Mouse (Mus musculus) natural killer cell, adult 2 months (primary cell): ENCODE data around the gene Ndufv1.
"Not testable (repeated sequence)": the region's sequence is repeated elsewhere in the genome, so short reads cannot be mapped to it uniquely, and the experiment has no call there.

Source experiments
- DNase-seq, 2 experiments: peaks; one replicate each; pipeline ENCODE4 v3.0.0; 2022; ENCODE audit warnings: low spot score in 2 of 2

The Ndufv1 gene

DNA sequence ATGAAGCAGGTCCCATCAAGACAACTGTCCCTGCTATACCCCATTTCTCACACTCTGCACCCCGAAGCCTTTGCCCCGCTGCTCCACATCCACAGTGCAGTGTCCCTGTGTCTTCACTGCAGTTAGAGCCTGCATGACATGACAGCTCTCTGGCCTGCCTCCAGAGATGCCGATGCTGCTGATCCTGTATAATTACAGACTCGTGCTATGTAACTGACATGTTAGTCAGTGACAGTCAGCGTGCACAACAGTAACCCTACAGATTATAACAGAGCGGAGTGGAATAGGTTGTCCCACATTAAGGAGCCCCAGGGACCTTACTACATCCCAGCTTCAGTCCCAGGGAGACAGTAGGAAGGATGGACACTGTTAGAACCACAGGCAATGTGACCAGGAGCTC lies 38.0 kb downstream of the Ndufv1 start:
- not testable (repeated sequence) for DNase-seq

DNA sequence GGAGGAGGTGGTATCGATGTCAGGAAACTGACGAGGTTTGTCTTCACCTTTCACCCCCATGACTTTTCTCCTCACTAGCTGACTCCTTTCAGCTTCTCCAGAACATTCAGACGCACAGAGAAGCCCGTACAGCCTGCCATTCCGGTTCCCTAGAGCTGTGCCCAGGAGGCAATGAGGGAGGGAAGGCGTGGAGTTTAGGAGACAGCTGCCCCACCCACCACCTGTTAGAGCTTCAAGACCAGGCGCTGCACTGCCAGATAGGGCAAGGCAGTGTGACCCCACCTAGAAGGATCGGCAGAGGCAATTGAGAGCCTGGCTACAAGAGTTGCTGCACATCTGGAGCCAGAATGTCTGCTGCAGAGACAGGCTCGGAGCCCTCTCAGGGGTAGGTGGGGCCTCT lies 40.4 kb downstream of the Ndufv1 start, which contains the start of gene Aldh3b2:
Aldh3b2 (plus strand) TSS at position 100 of the 400 bp plus-strand sequence.
- DNase-seq: no peak

DNA sequence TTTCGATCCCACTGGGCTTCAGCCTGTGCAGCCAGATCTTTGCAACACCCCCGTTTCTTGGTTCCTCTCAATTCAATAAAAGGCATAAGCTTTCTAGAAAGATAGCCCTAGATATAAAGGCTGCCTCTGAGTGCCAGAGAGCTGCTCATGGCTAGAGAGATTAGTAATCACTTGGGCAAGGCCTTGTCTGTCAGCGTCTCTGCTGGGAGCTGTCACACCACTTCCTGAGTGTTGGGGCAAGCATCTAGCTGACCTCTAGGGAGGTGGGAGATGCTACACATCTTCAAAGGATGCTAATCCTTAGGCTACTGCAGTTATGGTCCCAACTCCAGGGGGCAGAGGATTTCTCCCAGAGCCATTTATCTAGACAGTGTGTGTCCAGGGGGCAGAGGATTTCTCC lies 45.3 kb downstream of the Ndufv1 start:
- no peak for DNase-seq

DNA sequence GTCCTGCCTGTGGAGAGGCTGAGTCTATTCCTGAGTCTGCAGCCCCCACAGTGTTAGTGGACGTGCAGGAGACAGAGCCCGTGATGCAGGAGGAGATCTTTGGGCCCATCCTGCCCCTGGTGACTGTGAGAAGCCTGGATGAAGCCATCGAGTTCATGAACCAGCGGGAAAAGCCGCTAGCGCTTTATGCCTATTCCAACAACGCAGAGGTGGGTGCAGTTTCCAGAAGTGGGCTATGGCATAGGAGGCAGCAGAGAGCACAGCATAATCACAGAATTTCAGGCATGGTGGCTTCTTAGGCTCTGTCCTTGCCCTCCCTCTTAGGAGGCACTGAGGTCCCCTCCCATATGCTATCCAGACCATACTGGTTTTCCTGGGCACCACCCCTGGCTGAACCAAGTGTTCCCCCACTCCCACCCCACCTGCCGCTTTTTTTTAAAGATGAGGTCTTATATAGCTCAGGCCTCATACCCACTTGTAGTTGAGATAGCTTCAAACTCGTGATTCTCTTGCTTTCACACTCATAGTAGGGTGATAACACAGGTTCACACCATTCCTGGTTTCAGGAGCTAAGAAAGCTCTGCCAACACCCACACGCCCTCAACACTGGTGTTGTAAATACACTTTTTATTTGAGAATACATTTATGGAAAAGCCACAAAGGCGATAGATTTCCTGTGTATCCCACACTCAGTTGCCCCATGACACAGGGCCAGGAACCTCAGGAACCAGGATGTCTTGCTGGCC lies 46.1 kb downstream of the Ndufv1 start:
- DNase-seq: no peak

DNA sequence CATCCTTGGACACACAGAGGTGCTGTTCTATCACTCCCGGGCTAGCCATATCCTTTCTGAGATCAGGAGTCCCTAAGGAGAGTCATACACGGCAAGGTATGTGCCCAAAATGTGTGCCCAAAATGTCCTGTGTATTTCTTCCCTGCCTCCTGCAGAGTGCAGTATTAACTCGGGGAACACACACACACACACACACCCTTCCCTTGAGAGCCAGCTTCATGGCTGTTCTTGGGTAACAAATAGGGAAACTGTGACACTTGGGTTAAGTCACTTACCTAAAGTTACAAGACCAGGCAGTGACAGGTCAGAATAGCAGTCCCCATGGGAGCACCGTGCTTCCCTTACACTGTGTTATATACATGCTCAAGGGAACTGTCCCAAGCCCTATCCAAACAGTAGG lies 48.6 kb downstream of the Ndufv1 start:
- no peak for DNase-seq

DNA sequence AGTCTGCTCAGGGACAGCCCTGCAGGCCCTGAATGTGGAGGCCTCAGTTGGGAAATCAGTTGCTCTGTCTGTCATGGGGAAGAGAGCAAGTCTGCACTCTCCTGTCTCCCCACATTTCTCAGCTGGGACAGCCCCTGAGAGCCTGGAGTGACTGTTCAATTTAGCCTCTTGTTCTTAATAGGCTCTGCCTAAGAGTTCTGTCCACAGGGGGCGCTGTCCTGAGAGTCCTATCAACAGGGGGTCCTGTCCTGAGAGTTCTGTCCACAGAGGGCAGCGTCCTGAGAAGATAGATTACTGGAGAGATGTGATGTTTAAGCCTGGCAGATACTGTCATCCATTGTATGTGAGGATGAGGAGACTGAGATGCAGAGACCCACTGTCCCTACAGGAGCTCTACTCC lies 50.1 kb downstream of the Ndufv1 start:
- DNase-seq: no peak

DNA sequence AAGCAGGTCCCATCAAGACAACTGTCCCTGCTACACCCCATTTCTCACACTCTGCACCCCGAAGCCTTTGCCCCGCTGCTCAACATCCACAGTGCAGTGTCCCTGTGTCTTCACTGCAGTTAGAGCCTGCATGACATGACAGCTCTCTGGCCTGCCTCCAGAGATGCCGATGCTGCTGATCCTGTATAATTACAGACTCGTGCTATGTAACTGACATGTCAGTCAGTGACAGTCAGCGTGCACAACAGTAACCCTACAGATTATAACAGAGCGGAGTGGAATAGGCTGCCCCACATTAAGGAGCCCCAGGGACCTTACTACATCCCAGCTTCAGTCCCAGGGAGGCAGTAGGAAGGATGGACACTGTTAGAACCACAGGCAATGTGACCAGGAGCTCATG lies 50.8 kb downstream of the Ndufv1 start:
- not testable (repeated sequence) for DNase-seq

DNA sequence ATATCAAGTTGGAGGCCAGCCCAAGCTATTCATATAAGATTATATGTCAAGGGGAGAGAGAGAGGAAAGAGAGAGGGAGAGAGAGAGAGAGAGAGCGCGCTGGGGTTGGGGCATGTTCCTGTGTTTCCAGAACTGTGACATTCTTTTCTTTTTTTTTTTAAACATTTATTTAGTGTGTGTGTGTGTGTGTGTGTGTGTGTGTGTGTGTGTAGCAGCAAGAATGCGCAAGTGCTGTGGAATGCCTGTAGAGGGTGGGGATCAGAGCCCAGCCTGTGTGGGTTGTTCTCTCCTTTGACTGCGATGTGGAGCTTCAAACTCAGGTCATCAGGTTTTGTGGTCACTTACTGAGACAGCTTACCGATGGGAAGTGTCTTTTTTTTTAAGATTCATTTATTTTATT lies 52.4 kb downstream of the Ndufv1 start:
- DNase-seq: no peak

DNA sequence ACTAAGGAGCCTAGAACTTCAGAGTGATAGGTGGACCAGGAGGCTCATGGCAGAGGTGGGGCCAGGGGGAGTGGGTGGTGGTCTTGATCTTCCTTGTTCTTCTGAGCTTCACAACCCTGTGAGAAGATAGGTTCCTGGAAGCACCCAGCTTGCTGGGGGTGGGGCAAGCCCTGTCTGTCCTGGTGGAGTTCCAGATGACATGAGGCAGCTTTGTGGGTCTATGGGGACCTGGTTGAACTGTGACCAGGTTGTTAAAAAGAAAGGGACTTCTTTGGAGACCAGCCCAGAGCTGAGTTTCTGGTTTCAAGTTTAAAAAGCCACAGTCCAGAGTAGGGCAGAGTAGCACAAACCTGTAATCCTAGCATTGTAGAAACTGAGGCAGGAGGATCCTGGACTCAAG lies 53.6 kb downstream of the Ndufv1 start:
- no peak for DNase-seq

DNA sequence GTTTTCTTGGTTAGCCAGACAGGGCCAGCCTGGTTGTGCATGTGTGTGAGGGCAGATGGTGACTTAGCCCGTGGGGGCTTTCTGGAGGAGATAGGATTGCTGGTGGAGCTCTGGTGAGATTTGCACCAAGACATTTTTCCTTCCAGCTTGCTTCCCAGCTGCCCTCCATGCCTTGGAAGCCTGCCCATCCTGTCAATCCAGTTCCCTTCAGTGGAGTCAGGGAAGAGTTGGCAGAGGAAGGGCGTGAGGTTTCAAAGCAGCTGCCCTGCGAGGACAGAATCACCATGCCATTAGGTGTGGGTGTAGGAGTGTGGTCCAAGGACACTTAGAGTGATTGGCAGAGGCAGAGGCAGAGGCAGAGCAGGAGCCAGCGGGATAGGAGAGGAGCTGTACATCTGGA lies 54.1 kb downstream of the Ndufv1 start, which contains the start of gene Aldh3b3:
Aldh3b3 (plus strand) TSS at position 176 of the 400 bp plus-strand sequence.
- DNase-seq: no peak
